Mouse (Mus musculus): Measurements from ENCODE around the gene Coro6. TPM values are rescaled to one million over a fixed set of nuclear protein-coding genes. Genes with fewer than 3 reads are reported as not detected.

The Coro6 gene
- 0.33 and 0.70 TPM in 2 replicates for polyA plus RNA-seq (2012; rRNA removed)

GRCm38 (mm10) chr11:77462283-77463100, at the start of gene Coro6:
Coro6 (plus strand) TSS chr11:77462411.
- TF ChIP-seq CTCF (IDR thresholded peaks at IDR 0.05; ENCODE audit: extremely low read depth, insufficient read length, insufficient replicate concordance, low read depth, low read length) (no peak), POLR2A (IDR thresholded peaks at IDR 0.05; ENCODE audit: low read depth, low read length) (no peak)
- WGBS, result 2% methylated on average over 73 of the region's 73 CpGs
- Histone ChIP-seq H3K36me3 (ENCODE audit: control insufficient read depth, insufficient read depth, low read length) (peaks cover 2% of the 10 kb centered on the region; the same call in 1 of the 2 replicates), H3K4me1 (ENCODE audit: control insufficient read depth, insufficient read depth, insufficient read length, low read length) (peaks cover 7% of the 10 kb centered on the region), H3K27me3 (ENCODE audit: control insufficient read depth, insufficient read depth, low read length) (peaks cover 18% of the 10 kb centered on the region), H3K27ac (ENCODE audit: insufficient read depth, low read depth, low read length) (no peak within 1 kb of the TSS), H3K4me3 (ENCODE audit: low read depth, low read length) (peak within 1 kb of the TSS; percentile 68)

GRCm38 (mm10) chr11:77414141-77414839, 47.9 kb upstream of the Coro6 start:
- Histone ChIP-seq H3K4me1 (ENCODE audit: control insufficient read depth, insufficient read depth, insufficient read length, low read length) (no peaks in the 10 kb centered on the region; the same call in 1 of the 2 replicates), H3K4me3 (ENCODE audit: low read depth, low read length) (no peak overlapping the region), H3K36me3 (ENCODE audit: control insufficient read depth, insufficient read depth, low read length) (peaks cover 4% of the 10 kb centered on the region; the same call in 1 of the 2 replicates), H3K27ac (ENCODE audit: insufficient read depth, low read depth, low read length) (no peak overlapping the region), H3K27me3 (ENCODE audit: control insufficient read depth, insufficient read depth, low read length) (no peaks in the 10 kb centered on the region)
- TF ChIP-seq POLR2A (IDR thresholded peaks at IDR 0.05; ENCODE audit: low read depth, low read length), result no peak
- no peak for TF ChIP-seq CTCF (IDR thresholded peaks at IDR 0.05; ENCODE audit: extremely low read depth, insufficient read length, insufficient replicate concordance, low read depth, low read length)
- WGBS, result 67% methylated on average over 2 of the region's 2 CpGs

DNA sequence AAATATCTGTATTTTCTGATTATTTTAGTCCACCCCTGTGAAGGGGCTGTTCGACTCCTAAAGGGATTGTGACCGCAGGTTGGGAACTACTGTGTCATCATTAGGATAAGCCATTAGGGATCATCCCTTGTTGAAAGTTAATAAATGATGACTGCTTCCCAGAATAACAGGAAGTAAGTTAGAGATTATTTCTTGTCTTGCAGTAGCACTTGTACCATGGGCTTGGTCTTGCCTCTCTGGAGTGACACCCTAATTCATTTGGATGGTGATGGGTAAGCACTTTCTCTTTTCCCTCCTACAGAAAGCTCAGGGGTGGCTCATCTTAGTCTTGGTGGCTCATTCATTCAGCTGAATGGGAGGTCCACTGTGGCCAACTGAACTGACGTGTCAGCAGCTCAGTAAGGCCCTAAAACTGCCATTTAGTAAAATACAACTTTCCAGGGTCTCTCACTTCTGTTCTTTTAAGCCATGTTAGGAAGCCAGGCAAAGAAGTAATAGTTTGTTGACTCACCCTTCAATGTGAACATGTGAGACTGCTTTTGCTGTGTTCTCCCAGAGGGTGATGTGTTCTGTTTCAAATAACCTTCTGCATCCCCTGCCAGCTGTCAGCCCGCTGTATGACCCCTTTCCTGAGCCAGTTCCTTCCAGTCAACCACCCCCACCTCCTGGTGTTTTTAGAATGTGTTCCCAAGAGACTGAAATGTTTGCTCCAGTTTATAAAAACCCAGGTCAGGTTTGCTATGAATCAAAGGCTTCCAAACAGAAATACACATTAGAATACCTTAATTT, 45.8 kb upstream of the Coro6 start:
- H3K36me3 ChIP-seq (ENCODE audit: control insufficient read depth, insufficient read depth, low read length), result peaks cover 5% of the 10 kb centered on the region
- no peak overlapping the region for H3K4me3 ChIP-seq (ENCODE audit: low read depth, low read length)
- H3K27me3 ChIP-seq (ENCODE audit: control insufficient read depth, insufficient read depth, low read length), result no peaks in the 10 kb centered on the region
- no peaks in the 10 kb centered on the region; the same call in 1 of the 2 replicates for H3K4me1 ChIP-seq (ENCODE audit: control insufficient read depth, insufficient read depth, insufficient read length, low read length)
- WGBS, result 88% methylated on average over 4 of the region's 4 CpGs
- TF ChIP-seq CTCF (IDR thresholded peaks at IDR 0.05; ENCODE audit: extremely low read depth, insufficient read length, insufficient replicate concordance, low read depth, low read length) (no peak), POLR2A (IDR thresholded peaks at IDR 0.05; ENCODE audit: low read depth, low read length) (no peak)
- no peak overlapping the region for H3K27ac ChIP-seq (ENCODE audit: insufficient read depth, low read depth, low read length)

DNA sequence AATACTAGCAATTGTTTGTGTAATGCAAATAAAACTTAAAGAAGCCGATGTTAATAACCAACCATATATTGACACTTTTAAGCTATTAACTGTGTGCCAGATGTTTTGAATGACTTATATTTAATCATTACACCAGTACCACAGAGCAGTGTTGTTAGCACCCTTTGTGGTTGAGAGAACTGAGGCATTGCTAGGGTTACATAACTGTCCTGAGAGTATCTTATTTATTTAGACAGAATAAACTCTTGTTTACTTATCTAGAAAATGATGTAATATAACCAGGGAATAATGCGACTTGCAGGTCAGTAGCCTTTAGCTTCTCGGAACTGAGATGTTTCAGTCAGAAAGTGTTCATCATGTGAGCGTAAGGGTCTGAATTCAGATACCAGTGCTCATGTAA, 44.2 kb upstream of the Coro6 start:
- Histone ChIP-seq H3K4me1 (ENCODE audit: control insufficient read depth, insufficient read depth, insufficient read length, low read length) (no peaks in the 10 kb centered on the region; the same call in 1 of the 2 replicates), H3K27ac (ENCODE audit: insufficient read depth, low read depth, low read length) (no peak overlapping the region), H3K4me3 (ENCODE audit: low read depth, low read length) (no peak overlapping the region), H3K27me3 (ENCODE audit: control insufficient read depth, insufficient read depth, low read length) (no peaks in the 10 kb centered on the region), H3K36me3 (ENCODE audit: control insufficient read depth, insufficient read depth, low read length) (peaks cover 11% of the 10 kb centered on the region)
- no peak for TF ChIP-seq CTCF (IDR thresholded peaks at IDR 0.05; ENCODE audit: extremely low read depth, insufficient read length, insufficient replicate concordance, low read depth, low read length)
- no peak for TF ChIP-seq POLR2A (IDR thresholded peaks at IDR 0.05; ENCODE audit: low read depth, low read length)
- 66% methylated on average over 4 of the region's 4 CpGs for WGBS

DNA sequence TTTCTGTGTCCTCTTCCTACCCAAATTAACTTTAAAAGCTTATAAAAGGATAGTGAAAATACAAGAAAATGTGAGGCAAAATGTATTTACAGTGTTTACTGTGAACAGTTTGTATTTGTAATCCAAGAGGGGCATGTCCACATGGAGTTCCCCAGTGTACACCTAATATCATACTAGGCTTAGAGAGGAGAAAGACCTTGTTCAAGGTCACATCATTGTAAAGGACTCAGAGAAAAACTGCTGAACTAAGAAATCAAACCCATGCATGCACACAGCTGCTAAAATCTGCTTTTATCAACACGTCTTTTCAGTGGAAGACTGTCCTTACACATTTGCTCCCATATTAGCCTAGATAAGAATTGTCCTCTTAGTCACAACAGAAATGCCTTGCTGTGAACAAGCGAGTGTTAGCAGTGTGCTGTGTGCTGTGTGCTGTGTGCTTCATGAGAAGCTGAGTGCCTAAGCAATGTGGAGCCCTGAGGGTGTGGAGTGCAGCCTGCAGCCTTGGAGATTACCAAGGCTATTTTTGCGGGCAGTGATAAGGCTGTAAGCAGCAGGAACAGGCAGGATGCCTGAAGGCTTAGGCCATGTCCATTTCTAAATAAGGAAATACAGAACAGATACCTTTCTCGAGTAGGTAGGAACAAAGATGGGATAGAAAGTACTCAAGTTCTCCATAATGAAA, 38.9 kb upstream of the Coro6 start:
- Histone ChIP-seq H3K27ac (ENCODE audit: insufficient read depth, low read depth, low read length) (no peak overlapping the region), H3K27me3 (ENCODE audit: control insufficient read depth, insufficient read depth, low read length) (no peaks in the 10 kb centered on the region), H3K36me3 (ENCODE audit: control insufficient read depth, insufficient read depth, low read length) (peaks cover 37% of the 10 kb centered on the region), H3K4me3 (ENCODE audit: low read depth, low read length) (no peak overlapping the region), H3K4me1 (ENCODE audit: control insufficient read depth, insufficient read depth, insufficient read length, low read length) (no peaks in the 10 kb centered on the region)
- no peak for TF ChIP-seq CTCF (IDR thresholded peaks at IDR 0.05; ENCODE audit: extremely low read depth, insufficient read length, insufficient replicate concordance, low read depth, low read length)
- no peak for TF ChIP-seq POLR2A (IDR thresholded peaks at IDR 0.05; ENCODE audit: low read depth, low read length)
- WGBS, result 77% methylated on average over 4 of the region's 4 CpGs

GRCm38 (mm10) chr11:77428446-77428845, 33.8 kb upstream of the Coro6 start:
- H3K36me3 ChIP-seq (ENCODE audit: control insufficient read depth, insufficient read depth, low read length), result peaks cover 39% of the 10 kb centered on the region
- no peak for TF ChIP-seq CTCF (IDR thresholded peaks at IDR 0.05; ENCODE audit: extremely low read depth, insufficient read length, insufficient replicate concordance, low read depth, low read length)
- TF ChIP-seq POLR2A (IDR thresholded peaks at IDR 0.05; ENCODE audit: low read depth, low read length), result no peak
- no peaks in the 10 kb centered on the region for H3K27me3 ChIP-seq (ENCODE audit: control insufficient read depth, insufficient read depth, low read length)
- H3K4me3 ChIP-seq (ENCODE audit: low read depth, low read length), result no peak overlapping the region
- WGBS, result 83% methylated on average over 1 of the region's 1 CpGs
- H3K4me1 ChIP-seq (ENCODE audit: control insufficient read depth, insufficient read depth, insufficient read length, low read length), result no peaks in the 10 kb centered on the region
- no peak overlapping the region for H3K27ac ChIP-seq (ENCODE audit: insufficient read depth, low read depth, low read length)

Measured in small intestine, adult 2 months (tissue).